Mouse (Mus musculus) gastrocnemius, adult 18-20 months (tissue): ENCODE results near the gene Tmcc3. TPM values are rescaled to one million over a fixed set of nuclear protein-coding genes. Genes with fewer than 3 reads are reported as not detected.
A peak's percentile ranks its signal among the peaks of the same experiment; 100 is the strongest.
"Not testable (repeated sequence)": the region's sequence is repeated elsewhere in the genome, so short reads cannot be mapped to it uniquely, and the experiment has no call there.

ENCODE experiments used
- DNase-seq: peaks from one replicate; pipeline ENCODE4 v3.0.0; 2021; ENCODE audit warnings: low spot score
- total RNA-seq, 2 experiments: library from RNA; stranded (reverse); gene quantifications; 2 replicates each; pipeline ENCODE4 v1.2.3; 2021

Tmcc3 gene
- total RNA-seq, 2 experiments from 2014 or later, result 19.8 to 21.4 TPM

- DNase-seq, result no peak
Observed at GRCm38 (mm10) chr10:94512771-94513170, 201.0 kb downstream of the Tmcc3 start.

GRCm38 (mm10) chr10:94514091-94514505, 202.3 kb downstream of the Tmcc3 start:
- DNase-seq, result no peak

GRCm38 (mm10) chr10:94514506-94515178, 202.9 kb downstream of the Tmcc3 start:
- peak; percentile 71 for DNase-seq

GRCm38 (mm10) chr10:94515179-94515545, 203.4 kb downstream of the Tmcc3 start:
- DNase-seq, result peak; percentile 81

- no peak for DNase-seq
Observed at GRCm38 (mm10) chr10:94515583-94515982, 203.8 kb downstream of the Tmcc3 start.

- DNase-seq, result peak; percentile 60
Observed at GRCm38 (mm10) chr10:94519887-94520286, 208.1 kb downstream of the Tmcc3 start.

- DNase-seq, result no peak
Observed at GRCm38 (mm10) chr10:94520306-94521106, 208.8 kb downstream of the Tmcc3 start.

- DNase-seq, result no peak
Observed at GRCm38 (mm10) chr10:94521107-94521401, 209.3 kb downstream of the Tmcc3 start.

- DNase-seq, result no peak
Observed at GRCm38 (mm10) chr10:94521776-94522175, 210.0 kb downstream of the Tmcc3 start.

- no peak for DNase-seq
Observed at GRCm38 (mm10) chr10:94523297-94523696, 211.5 kb downstream of the Tmcc3 start.

- DNase-seq, result peak; percentile 53
Observed at GRCm38 (mm10) chr10:94523711-94524156, 212.0 kb downstream of the Tmcc3 start.

GRCm38 (mm10) chr10:94524966-94525365, 213.2 kb downstream of the Tmcc3 start:
- DNase-seq, result no peak

GRCm38 (mm10) chr10:94525784-94526183, 214.0 kb downstream of the Tmcc3 start:
- DNase-seq, result no peak

- DNase-seq, result no peak
Observed at GRCm38 (mm10) chr10:94526834-94527233, 215.1 kb downstream of the Tmcc3 start.

- no peak for DNase-seq
Observed at GRCm38 (mm10) chr10:94527248-94527647, 215.5 kb downstream of the Tmcc3 start.

GRCm38 (mm10) chr10:94530079-94530478, 218.3 kb downstream of the Tmcc3 start:
- no peak for DNase-seq

- DNase-seq, result no peak
Observed at GRCm38 (mm10) chr10:94531482-94531881, 219.7 kb downstream of the Tmcc3 start.

GRCm38 (mm10) chr10:94533081-94533724, 221.5 kb downstream of the Tmcc3 start:
- no peak for DNase-seq

GRCm38 (mm10) chr10:94538623-94539022, 226.9 kb downstream of the Tmcc3 start:
- not testable (repeated sequence) for DNase-seq

GRCm38 (mm10) chr10:94540241-94540640, 228.5 kb downstream of the Tmcc3 start:
- DNase-seq, result no peak

- DNase-seq, result no peak
Observed at GRCm38 (mm10) chr10:94543956-94544355, 232.2 kb downstream of the Tmcc3 start.

GRCm38 (mm10) chr10:94544803-94545202, 233.1 kb downstream of the Tmcc3 start:
- DNase-seq, result no peak
